Mouse (Mus musculus): ENCODE results near the gene 4930562C15Rik. TPM values are rescaled to one million over a fixed set of nuclear protein-coding genes. Genes with fewer than 3 reads are reported as not detected.

4930562C15Rik gene
- polyA plus RNA-seq, 1 experiment = 0.14 TPM

DNA sequence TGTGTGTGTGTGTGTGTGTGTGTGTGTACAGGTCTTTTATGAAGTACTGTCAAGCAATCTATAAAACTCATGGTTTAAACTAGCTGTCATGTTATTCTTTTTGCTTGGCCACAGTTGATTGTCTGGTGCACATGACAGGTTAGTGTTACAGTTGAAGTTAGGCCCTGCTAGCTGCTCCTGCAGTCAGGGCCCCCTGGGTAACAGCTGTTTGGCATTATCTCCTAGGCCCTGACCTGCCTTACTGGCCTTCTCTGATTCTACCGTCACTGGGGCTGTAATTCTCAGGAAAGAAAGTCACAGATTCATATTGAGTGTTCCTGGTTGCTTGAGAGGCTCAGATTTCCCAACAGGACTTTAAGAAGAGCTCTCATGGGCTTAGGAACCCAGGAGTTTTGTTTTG, 70.4 kb downstream of the 4930562C15Rik start:
- TF ChIP-seq CEBPB (IDR thresholded peaks at IDR 0.05; ENCODE audit: low read depth) (no peak), USF1 (IDR thresholded peaks at IDR 0.05; ENCODE audit: low read depth) (no peak), MYOG (IDR thresholded peaks at IDR 0.05; ENCODE audit: control insufficient read depth, extremely low read depth, insufficient read length) (no peak)
- Histone ChIP-seq H3ac (ENCODE audit: control insufficient read depth, insufficient read length, low read depth) (no peak overlapping the region), H3K79me2 (ENCODE audit: control insufficient read depth, insufficient read depth) (peaks cover 5% of the 10 kb centered on the region), H3K36me3 (ENCODE audit: control insufficient read depth, insufficient read depth) (peaks cover 14% of the 10 kb centered on the region), H3K4me3 (ENCODE audit: insufficient read depth, poor library complexity, severe bottlenecking) (no peak overlapping the region), H3K79me3 (ENCODE audit: low read depth) (peaks cover 1% of the 10 kb centered on the region), H3K27me3 (ENCODE audit: control insufficient read depth, insufficient read depth, insufficient read length) (no peaks in the 10 kb centered on the region)

- no peak for TF ChIP-seq CEBPB (IDR thresholded peaks at IDR 0.05; ENCODE audit: low read depth)
- TF ChIP-seq FOSL1 (IDR thresholded peaks at IDR 0.05; ENCODE audit: insufficient read depth, low read length, poor library complexity, severe bottlenecking) = no peak
- no peak for TF ChIP-seq MYOD1 (IDR thresholded peaks at IDR 0.05; ENCODE audit: control insufficient read depth, insufficient read length, low read depth)
- no peak for TF ChIP-seq USF1 (IDR thresholded peaks at IDR 0.05; ENCODE audit: low read depth)
- TF ChIP-seq CTCF (IDR thresholded peaks at IDR 0.05; ENCODE audit: control insufficient read depth, insufficient read depth, insufficient read length) = no peak
- no peak for TF ChIP-seq MYOG (IDR thresholded peaks at IDR 0.05; ENCODE audit: control insufficient read depth, extremely low read depth, insufficient read length)
- no peak for TF ChIP-seq MAX (IDR thresholded peaks at IDR 0.05)
- Histone ChIP-seq H3K27me3 (ENCODE audit: control insufficient read depth, insufficient read depth, insufficient read length) (no peaks in the 10 kb centered on the region), H3K79me3 (ENCODE audit: low read depth) (no peaks in the 10 kb centered on the region), H3K79me2 (ENCODE audit: control insufficient read depth, insufficient read depth) (no peaks in the 10 kb centered on the region), H3K4me3 (ENCODE audit: insufficient read depth, poor library complexity, severe bottlenecking) (no peak overlapping the region), H3ac (ENCODE audit: control insufficient read depth, insufficient read length, low read depth) (no peak overlapping the region), H3K36me3 (ENCODE audit: control insufficient read depth, insufficient read depth) (peaks cover 18% of the 10 kb centered on the region)
These were observed 71.3 kb downstream of the 4930562C15Rik start for GRCm38 (mm10) chr16:4906559-4906958.

- no peaks in the 10 kb centered on the region for H3K79me2 ChIP-seq (ENCODE audit: control insufficient read depth, insufficient read depth)
- TF ChIP-seq FOSL1 (IDR thresholded peaks at IDR 0.05; ENCODE audit: insufficient read depth, low read length, poor library complexity, severe bottlenecking) = no peak
- no peak for TF ChIP-seq MYOG (IDR thresholded peaks at IDR 0.05; ENCODE audit: control insufficient read depth, extremely low read depth, insufficient read length)
- no peak for TF ChIP-seq MAX (IDR thresholded peaks at IDR 0.05)
- TF ChIP-seq CTCF (IDR thresholded peaks at IDR 0.05; ENCODE audit: control insufficient read depth, insufficient read depth, insufficient read length) = no peak
- no peak for TF ChIP-seq MYOD1 (IDR thresholded peaks at IDR 0.05; ENCODE audit: control insufficient read depth, insufficient read length, low read depth)
- no peak for TF ChIP-seq CEBPB (IDR thresholded peaks at IDR 0.05; ENCODE audit: low read depth)
- TF ChIP-seq USF1 (IDR thresholded peaks at IDR 0.05; ENCODE audit: low read depth) = no peak
- no peak overlapping the region for H3ac ChIP-seq (ENCODE audit: control insufficient read depth, insufficient read length, low read depth)
- peaks cover 23% of the 10 kb centered on the region for H3K36me3 ChIP-seq (ENCODE audit: control insufficient read depth, insufficient read depth)
- H3K79me3 ChIP-seq (ENCODE audit: low read depth) = no peaks in the 10 kb centered on the region
- H3K27me3 ChIP-seq (ENCODE audit: control insufficient read depth, insufficient read depth, insufficient read length) = no peaks in the 10 kb centered on the region
- H3K4me3 ChIP-seq (ENCODE audit: insufficient read depth, poor library complexity, severe bottlenecking) = no peak overlapping the region
These were observed 72.2 kb downstream of the 4930562C15Rik start for GRCm38 (mm10) chr16:4907386-4907785.

- no peak overlapping the region for H3K4me3 ChIP-seq (ENCODE audit: insufficient read depth, poor library complexity, severe bottlenecking)
- TF ChIP-seq CTCF (IDR thresholded peaks at IDR 0.05; ENCODE audit: control insufficient read depth, insufficient read depth, insufficient read length) (no peak), USF1 (IDR thresholded peaks at IDR 0.05; ENCODE audit: low read depth) (no peak), MYOG (IDR thresholded peaks at IDR 0.05; ENCODE audit: control insufficient read depth, extremely low read depth, insufficient read length) (no peak), FOSL1 (IDR thresholded peaks at IDR 0.05; ENCODE audit: insufficient read depth, low read length, poor library complexity, severe bottlenecking) (no peak), MAX (IDR thresholded peaks at IDR 0.05) (no peak), CEBPB (IDR thresholded peaks at IDR 0.05; ENCODE audit: low read depth) (no peak), MYOD1 (IDR thresholded peaks at IDR 0.05; ENCODE audit: control insufficient read depth, insufficient read length, low read depth) (no peak)
- H3K36me3 ChIP-seq (ENCODE audit: control insufficient read depth, insufficient read depth) = peaks cover 23% of the 10 kb centered on the region
These were observed 72.8 kb downstream of the 4930562C15Rik start for GRCm38 (mm10) chr16:4907972-4908371.

GRCm38 (mm10) chr16:4909745-4910144, 74.5 kb downstream of the 4930562C15Rik start:
- Histone ChIP-seq H3K27me3 (ENCODE audit: control insufficient read depth, insufficient read depth, insufficient read length) (no peaks in the 10 kb centered on the region), H3K79me3 (ENCODE audit: low read depth) (no peaks in the 10 kb centered on the region), H3K4me3 (ENCODE audit: insufficient read depth, poor library complexity, severe bottlenecking) (no peak overlapping the region), H3K36me3 (ENCODE audit: control insufficient read depth, insufficient read depth) (peaks cover 23% of the 10 kb centered on the region), H3ac (ENCODE audit: control insufficient read depth, insufficient read length, low read depth) (no peak overlapping the region), H3K79me2 (ENCODE audit: control insufficient read depth, insufficient read depth) (no peaks in the 10 kb centered on the region)
- no peak for TF ChIP-seq MYOG (IDR thresholded peaks at IDR 0.05; ENCODE audit: control insufficient read depth, extremely low read depth, insufficient read length)
- no peak for TF ChIP-seq MYOD1 (IDR thresholded peaks at IDR 0.05; ENCODE audit: control insufficient read depth, insufficient read length, low read depth)
- TF ChIP-seq USF1 (IDR thresholded peaks at IDR 0.05; ENCODE audit: low read depth) = no peak
- TF ChIP-seq CTCF (IDR thresholded peaks at IDR 0.05; ENCODE audit: control insufficient read depth, insufficient read depth, insufficient read length) = no peak
- TF ChIP-seq FOSL1 (IDR thresholded peaks at IDR 0.05; ENCODE audit: insufficient read depth, low read length, poor library complexity, severe bottlenecking) = no peak
- TF ChIP-seq CEBPB (IDR thresholded peaks at IDR 0.05; ENCODE audit: low read depth) = no peak
- TF ChIP-seq MAX (IDR thresholded peaks at IDR 0.05) = no peak

More at GRCm38 (mm10) chr16:4907972-4908371, 72.8 kb downstream of the 4930562C15Rik start:
- H3ac ChIP-seq (ENCODE audit: control insufficient read depth, insufficient read length, low read depth) = no peak overlapping the region
- no peaks in the 10 kb centered on the region for H3K79me2 ChIP-seq (ENCODE audit: control insufficient read depth, insufficient read depth)
- H3K27me3 ChIP-seq (ENCODE audit: control insufficient read depth, insufficient read depth, insufficient read length) = no peaks in the 10 kb centered on the region
- no peaks in the 10 kb centered on the region for H3K79me3 ChIP-seq (ENCODE audit: low read depth)

GRCm38 (mm10) chr16:4910758-4911157, 75.5 kb downstream of the 4930562C15Rik start:
- H3K79me2 ChIP-seq (ENCODE audit: control insufficient read depth, insufficient read depth) = no peaks in the 10 kb centered on the region
- TF ChIP-seq MYOG (IDR thresholded peaks at IDR 0.05; ENCODE audit: control insufficient read depth, extremely low read depth, insufficient read length) = no peak
- no peak for TF ChIP-seq CTCF (IDR thresholded peaks at IDR 0.05; ENCODE audit: control insufficient read depth, insufficient read depth, insufficient read length)
- TF ChIP-seq CEBPB (IDR thresholded peaks at IDR 0.05; ENCODE audit: low read depth) = no peak
- TF ChIP-seq MYOD1 (IDR thresholded peaks at IDR 0.05; ENCODE audit: control insufficient read depth, insufficient read length, low read depth) = no peak
- TF ChIP-seq FOSL1 (IDR thresholded peaks at IDR 0.05; ENCODE audit: insufficient read depth, low read length, poor library complexity, severe bottlenecking) = no peak
- TF ChIP-seq USF1 (IDR thresholded peaks at IDR 0.05; ENCODE audit: low read depth) = no peak
- TF ChIP-seq MAX (IDR thresholded peaks at IDR 0.05) = no peak
- H3K4me3 ChIP-seq (ENCODE audit: insufficient read depth, poor library complexity, severe bottlenecking) = no peak overlapping the region
- H3K79me3 ChIP-seq (ENCODE audit: low read depth) = no peaks in the 10 kb centered on the region
- H3K36me3 ChIP-seq (ENCODE audit: control insufficient read depth, insufficient read depth) = peaks cover 23% of the 10 kb centered on the region
- H3K27me3 ChIP-seq (ENCODE audit: control insufficient read depth, insufficient read depth, insufficient read length) = no peaks in the 10 kb centered on the region
- H3ac ChIP-seq (ENCODE audit: control insufficient read depth, insufficient read length, low read depth) = no peak overlapping the region

Measured in C2C12 (cell line).